ENCODE assay signal across 8 mouse cellular contexts in the genomic region with DNA sequence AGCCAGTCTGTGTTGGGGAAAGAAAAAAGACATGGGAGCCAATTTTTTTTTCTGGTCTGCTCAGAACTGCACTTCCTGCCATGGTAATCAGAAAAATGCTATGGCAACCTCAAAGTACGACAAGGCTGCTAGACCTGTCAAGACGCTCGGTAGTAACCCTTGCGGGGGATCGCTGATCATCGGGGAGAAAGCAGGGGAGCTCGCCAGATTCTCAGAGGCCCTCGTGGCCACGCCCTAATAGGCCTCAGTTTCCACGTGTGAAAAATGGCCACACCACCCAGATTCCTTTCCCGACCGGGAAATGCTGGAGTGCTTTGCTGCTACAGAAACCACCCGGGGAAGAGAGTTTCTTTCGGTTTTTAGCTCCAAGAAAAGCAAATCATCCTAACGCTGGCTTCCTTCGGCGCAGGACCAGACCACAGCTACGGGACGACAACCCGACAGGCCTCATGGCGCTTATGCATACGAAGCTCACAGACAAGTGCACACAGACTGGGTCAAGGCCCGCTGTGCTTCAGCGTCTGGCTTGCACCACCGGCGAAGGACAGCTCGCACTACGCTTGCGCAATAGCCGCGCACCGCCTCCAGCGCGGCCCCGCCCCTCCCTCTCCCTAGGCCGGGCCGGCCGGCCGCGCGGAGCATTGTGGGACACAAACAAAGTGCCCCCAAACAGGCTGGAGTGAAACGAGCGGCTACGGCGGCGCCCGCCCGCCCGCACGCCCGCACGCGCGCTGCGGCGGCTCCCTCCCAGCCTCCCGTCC. TPM values are rescaled to one million over a fixed set of nuclear protein-coding genes. Genes with fewer than 3 reads are reported as not detected.
A peak's percentile ranks its signal among the peaks of the same experiment; 100 is the strongest.
DNase-seq lines count a peak whose midpoint lies in the region; ATAC-seq lines count a peak whose summit lies in the region.

No protein-coding gene starts in this region.

- H3K36me3 ChIP-seq in hindbrain, embryonic 14.5 days (replicated peaks; ENCODE audit: control insufficient read depth, insufficient read depth) = no peaks in the 10 kb centered on the region

- WGBS in hindbrain, embryonic 14.5 days = under 1% methylated on average over 44 of the region's 57 CpGs

- peak overlapping the region; percentile 96 for H3K9ac ChIP-seq in hindbrain, embryonic 14.5 days

- no peaks in the 10 kb centered on the region for H3K9me3 ChIP-seq in hindbrain, embryonic 14.5 days (ENCODE audit: control insufficient read depth, low read length)

- ATAC-seq in hindbrain, embryonic 14.5 days (ENCODE audit: low FRiP score) = peak; percentile 96

- peak overlapping the region; percentile 97 for H3K27ac ChIP-seq in hindbrain, embryonic 14.5 days

- peak overlapping the region; percentile 75 for H3K4me3 ChIP-seq in hindbrain, embryonic 14.5 days (replicated peaks; ENCODE audit: low read length)

- peak; percentile 96 for DNase-seq in NIH3T3 (ENCODE audit: low read depth)
- peak; percentile 97 to 99 for DNase-seq in cerebellum, postnatal 10 days
- peak; percentile 86 to 90 for DNase-seq in frontal cortex, postnatal 14 days (ENCODE audit: low spot score in 2 of 2)
- DNase-seq in hindbrain, embryonic 14.5 days (ENCODE audit: low spot score) = peak; percentile 96
- peak; percentile 94 for DNase-seq in layer of hippocampus, postnatal 36 days
- peak; percentile 98 for DNase-seq in lung, postnatal 36 days
- peak; percentile 97 for DNase-seq in retina, postnatal 1 day
- peak; percentile 93 for DNase-seq in urinary bladder, adult 18-20 months (ENCODE audit: low spot score in 2 of 2)

- peaks cover 17% of the 10 kb centered on the region for H3K4me1 ChIP-seq in hindbrain, embryonic 14.5 days (replicated peaks; ENCODE audit: control insufficient read depth, insufficient read depth, low read length)

- H3K4me2 ChIP-seq in hindbrain, embryonic 14.5 days (replicated peaks) = peak overlapping the region; percentile 67

- no peaks in the 10 kb centered on the region for H3K27me3 ChIP-seq in hindbrain, embryonic 14.5 days (ENCODE audit: control insufficient read depth, insufficient read depth, low read length)

RNA-seq across cellular contexts. Expression of a gene that starts 0.5 kb away (rescaled TPM):
- 3.4 and 4.4 TPM in 2 replicates for polyA plus RNA-seq in hindbrain, embryonic 14.5 days (2014; fragmentation: Nextera tagmentation; extraction: Ambion mirVana)
- 10 to 100 TPM; 42.0 to 42.1 TPM for total RNA-seq in layer of hippocampus, postnatal 36 days (2021)

Comparison
In these comparisons a context has a peak if more than half of its experiments do, and no peak if none do; other contexts are left out.
1. Peak in every context shown above with its lines: DNase-seq, ATAC-seq, H3K4me3 ChIP-seq and H3K27ac ChIP-seq.